Mouse (Mus musculus) spleen, postnatal 36 days (tissue): Measurements from ENCODE around the gene Fam78b.
A peak's percentile ranks its signal among the peaks of the same experiment; 100 is the strongest.

Source experiments
- DNase-seq, 2 experiments: peaks; one replicate each; pipeline ENCODE4 v3.0.0; 2022; ENCODE audit warnings: low spot score in 2 of 2, mixed read lengths in 1 of 2

The Fam78b gene

DNA sequence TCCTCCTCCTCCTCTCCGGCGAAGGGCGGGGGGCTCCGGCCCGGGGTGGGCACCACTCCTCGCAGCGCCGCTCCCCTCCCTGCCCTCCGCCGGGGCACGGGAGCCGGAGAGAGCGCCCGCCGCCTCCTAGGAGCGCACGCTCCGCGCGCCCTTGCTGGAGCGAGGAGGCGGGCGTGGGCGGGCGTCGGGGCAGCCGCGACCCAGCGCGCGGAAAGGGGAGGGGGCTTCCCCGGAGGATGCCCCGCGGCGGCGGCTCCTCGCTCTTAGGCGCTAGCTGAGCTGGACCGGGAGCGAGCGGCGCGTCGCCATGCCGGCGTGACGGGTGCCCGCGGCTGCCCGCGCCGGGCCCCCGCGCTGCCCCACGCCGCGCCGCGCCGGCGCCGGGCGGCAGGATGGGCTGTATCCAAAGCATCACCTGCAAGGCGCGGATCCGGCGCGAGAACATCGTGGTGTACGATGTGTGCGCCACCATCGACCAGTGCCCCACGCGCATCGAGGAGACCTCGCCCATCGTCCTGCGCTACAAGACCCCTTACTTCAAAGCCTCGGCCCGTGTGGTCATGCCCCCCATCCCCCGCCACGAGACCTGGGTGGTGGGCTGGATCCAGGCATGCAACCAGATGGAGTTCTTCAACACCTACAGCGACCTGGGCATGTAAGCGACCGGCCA lies at the start of gene Fam78b:
Fam78b (plus strand) TSS at position 244 of the 670 bp plus-strand sequence.
- peak; percentile 8 to 11 for DNase-seq

DNA sequence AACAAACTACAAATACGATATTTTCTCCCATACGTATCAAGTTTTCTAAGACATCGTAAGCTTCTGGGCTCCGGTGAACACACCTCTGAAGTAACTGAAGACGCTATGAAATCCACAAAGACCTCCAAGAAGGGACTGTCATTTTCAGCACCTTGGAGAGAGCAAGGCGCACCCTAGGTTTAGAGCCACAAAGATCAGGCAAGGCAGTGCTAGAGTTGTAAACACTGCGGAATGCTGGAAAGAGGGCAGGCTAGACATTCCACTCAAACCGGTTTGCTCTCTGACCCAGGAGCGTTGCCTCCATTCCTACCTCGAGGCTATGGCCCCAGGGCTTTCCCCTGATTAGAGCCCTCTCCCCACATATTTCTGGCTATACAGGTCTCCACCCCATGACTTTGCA lies 36.7 kb upstream of the Fam78b start:
- DNase-seq, result no peak

DNA sequence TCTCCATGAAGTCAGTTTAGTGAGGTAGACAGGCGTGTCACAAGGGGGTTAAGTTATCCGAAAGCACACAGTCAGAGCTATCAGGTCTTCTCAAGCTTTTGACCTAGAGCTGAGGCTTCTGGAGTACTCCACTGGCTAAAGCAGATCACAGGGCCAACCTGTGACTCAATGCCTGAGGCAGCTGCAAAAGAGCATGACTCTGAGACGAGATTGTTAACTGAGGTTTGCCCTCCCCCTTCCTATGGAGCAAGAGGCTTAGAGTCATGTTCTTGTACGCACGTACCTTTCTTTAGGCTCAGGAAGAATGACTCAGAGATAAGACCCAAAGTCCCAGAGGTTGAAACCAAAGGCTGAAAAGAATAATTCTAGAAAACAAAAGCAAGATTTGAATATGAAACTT lies 32.9 kb upstream of the Fam78b start:
- DNase-seq, result no peak

DNA sequence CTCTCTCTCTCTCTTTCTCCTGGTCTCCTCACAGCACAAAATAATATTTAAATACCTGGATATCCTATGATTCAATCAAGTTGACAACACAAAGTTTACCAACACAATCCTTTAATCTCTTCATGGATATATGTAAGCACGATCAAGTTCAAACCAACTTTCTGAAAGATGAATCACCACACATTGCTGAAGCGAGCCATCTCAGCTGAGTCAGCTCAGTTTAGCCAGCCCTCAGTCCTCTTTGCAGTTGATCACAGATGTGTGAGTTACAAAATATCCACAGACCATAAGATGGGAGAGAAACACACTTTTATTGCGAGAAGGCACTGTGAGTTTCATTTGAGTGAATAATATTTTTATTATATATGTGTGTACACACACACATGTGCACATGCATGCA lies 27.5 kb upstream of the Fam78b start:
- DNase-seq, result no peak

DNA sequence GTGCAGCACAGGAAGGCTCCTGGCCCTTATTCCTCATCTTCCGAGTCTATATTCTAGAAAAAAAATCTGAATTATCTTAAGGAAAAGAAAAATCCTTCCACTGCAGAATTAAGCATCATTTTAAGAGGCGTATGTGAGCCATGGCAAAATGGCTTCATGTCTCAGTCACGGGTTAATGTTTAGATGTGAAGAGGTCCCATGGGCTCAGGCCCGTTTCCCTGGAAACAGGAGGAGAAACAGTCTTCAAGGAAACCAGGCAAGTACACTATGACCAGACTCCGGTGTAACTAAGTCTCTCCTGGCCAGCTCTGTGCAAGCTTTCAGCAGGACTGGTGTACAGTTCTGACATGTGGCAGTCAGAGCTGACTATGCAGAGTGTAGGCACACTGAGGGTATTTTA lies 22.6 kb upstream of the Fam78b start:
- no peak for DNase-seq

DNA sequence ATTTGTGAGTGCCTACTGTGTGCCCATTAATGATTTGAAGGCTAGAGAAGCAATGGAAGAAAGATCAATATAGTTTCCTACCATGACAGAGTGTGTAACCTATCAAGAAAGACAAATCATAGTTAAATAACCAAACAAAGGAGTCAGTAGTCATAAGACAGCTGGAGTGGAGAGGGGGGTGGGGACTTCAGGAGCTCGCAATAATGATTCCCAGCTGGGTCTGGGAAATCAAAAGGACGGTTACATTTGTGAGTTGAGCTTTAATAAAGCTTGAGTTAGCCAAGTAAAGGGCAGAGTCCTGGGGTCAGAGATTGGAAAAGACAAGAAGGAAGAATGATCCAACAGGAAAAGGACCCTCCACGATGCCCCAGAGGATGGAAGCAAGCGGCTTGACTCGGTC lies 7.0 kb upstream of the Fam78b start:
- no peak for DNase-seq

DNA sequence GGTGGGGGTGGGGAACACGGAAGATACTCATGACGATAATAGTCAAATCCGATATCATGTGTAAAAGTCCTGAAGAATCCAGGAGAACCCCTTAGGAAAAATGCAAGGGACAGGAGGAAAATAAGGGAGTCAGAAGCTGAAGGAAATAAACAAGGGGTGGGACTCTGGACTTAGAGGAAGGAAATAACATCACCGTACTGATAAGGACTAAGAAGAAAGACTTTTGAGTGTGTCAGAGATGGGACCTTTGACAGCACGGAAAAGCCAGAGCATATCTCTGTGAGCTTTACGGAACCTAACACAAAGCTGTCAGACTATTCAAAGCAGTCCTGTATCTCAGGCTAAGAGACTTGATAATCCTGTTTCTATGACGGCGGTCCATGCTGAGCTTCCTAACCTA lies 5.0 kb upstream of the Fam78b start:
- DNase-seq, result no peak

DNA sequence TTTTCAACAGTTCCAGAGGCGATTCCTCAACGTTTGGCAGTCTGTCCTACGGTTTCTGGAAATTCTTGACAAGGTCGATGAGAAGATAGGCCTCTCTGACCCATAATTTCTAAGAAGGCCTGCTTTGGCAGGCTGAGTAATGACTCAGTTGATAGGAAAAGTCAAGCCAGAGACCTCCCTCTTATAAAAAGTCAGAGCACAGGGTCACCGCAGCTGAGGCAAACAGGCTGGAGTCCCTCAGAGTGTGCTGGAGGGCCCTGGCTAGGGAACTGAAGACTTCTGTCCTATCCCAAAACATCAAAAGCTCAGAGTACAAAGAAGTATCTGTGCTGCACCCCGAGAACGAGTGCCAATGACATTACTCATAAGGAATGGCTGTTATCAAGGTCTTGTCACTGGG lies 4.4 kb upstream of the Fam78b start:
- no peak for DNase-seq

DNA sequence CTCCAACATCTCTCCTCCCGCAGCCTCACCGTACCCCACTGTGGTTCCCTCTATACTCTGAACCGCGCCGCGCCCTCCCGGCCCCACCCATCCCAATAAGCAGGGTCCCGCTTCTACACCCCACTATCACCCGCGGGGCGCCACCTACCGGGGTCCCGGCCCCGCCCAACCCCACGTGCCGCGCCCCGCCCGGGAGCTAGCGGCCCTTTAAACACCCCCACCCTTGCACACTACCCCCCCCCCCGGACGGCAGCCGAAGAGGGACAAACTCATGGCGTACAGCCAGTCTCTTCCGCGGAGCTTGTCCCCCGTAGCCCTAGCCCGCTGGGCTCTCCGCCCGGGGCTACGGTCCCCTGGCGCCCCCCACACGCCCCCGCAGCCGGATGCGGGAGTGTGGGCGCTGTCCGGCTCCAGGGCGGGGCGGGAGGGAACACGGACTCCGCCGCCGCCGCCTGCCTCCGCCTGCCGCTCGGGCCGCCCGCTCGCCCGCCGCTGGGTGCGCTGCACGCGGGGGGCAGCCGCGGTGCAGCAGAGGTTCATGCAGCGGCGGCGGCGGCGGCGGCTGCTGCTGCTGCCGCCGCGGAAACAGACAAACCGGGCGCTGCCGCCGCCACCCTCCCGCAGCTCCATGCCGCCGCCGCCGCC lies 566 bp upstream of the Fam78b start:
- peak; percentile 69 to 72 for DNase-seq

DNA sequence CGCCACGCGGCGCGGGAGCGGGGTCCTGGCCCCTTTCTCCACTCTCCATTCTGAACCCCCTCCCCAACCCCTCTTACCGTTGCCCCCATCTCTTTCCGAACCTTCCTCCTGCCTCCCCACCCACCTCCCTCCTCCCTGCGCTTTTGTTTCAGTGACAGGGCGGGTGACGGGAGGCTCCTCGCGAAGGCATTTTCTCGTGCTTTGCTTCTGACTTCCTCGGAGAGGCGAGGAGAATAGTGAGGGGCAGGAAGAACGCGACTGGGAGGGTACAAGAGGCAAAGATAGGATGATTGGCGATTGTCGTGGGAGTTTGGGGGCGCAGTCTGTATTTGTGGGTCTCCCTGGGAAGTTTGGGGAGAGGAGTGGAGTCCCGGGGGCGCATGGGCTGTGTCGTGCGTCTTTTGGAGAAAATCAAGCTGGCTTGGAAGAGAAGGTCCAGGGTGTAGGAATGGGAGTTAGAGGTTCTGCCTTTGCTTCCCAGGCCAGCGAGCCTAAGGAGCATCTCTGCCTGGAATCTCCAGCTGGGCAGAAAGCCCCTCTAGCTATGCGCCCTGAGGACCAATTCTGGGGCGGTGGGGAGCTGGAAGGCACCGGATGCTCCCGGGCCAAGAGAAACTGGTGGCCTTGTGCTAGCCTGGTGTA lies 748 bp downstream of the Fam78b start:
- DNase-seq, result no peak

DNA sequence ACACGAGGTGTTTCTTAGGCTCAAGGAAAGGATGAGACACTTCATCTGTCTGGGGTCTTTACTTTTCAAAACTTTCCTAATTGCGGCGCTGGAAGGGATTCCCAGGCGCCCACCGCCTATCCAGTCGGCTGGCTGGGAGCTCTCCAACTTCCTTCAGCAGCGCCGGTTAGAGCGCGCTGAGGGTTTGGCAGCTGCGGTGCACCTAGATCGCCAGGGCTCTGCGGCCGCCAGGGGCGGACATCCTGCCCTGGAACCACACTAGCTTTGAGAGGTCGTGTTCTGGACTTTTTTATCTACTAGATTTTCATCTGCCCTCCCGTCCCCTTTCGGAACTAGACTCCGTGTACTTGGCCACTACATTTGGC lies 1.3 kb downstream of the Fam78b start:
- DNase-seq, result no peak

DNA sequence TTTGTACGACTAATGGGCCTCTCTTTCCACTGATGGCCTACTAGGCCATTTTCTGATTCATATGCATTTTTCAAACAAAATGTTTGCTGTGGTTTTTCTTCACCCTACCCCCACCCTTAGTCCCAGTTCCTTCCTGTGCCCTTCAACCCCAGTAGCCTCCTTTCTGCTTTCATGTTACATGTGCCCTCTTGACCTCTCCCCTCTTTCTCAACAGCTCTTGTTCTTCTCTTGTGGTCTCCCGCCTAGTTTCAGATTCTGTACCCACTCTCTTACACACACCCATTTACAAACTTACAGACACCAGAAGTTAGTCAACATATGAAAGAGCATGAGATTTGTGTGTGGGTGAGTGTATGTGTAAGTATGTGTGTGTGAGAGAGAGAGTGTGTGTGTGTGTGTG lies 3.4 kb downstream of the Fam78b start:
- DNase-seq, result no peak

DNA sequence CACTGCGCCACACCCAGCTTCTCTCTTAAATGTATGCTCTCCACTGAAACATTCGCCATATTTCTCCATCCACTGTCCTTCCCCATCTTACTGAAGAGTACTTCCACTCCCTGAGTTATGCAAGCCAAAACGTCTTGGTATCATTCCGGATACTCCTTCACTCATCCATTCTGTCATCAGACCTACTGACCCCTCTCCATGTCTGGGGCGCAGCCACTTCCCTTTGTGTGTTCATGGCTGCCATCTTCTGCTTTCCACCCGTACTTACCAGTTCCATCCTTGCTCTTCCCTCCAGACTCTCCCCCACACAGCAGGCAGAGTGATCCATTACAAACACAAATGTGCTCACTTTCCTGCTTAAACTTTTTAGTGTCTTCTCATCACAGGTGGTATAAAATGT lies 6.1 kb downstream of the Fam78b start:
- no peak for DNase-seq

DNA sequence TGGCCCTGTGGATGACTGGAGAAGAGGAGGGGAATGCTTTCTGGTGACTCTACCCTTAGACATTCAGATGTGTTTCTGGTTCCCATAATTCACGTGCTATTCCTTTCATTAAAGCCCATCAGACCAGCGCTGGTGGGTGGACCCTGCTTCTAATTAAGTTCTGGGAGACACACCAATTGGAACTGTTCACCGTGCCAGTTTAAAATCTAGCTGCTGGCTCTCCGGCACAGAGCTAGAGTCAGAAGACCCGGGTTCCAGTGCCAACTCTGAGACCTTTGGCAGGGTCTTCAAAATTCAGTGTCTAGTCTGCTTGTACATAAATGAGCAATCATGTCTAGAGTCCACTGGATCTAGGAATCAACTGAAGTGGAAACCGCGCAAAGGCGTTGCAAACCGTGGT lies 9.0 kb downstream of the Fam78b start:
- DNase-seq, result no peak

DNA sequence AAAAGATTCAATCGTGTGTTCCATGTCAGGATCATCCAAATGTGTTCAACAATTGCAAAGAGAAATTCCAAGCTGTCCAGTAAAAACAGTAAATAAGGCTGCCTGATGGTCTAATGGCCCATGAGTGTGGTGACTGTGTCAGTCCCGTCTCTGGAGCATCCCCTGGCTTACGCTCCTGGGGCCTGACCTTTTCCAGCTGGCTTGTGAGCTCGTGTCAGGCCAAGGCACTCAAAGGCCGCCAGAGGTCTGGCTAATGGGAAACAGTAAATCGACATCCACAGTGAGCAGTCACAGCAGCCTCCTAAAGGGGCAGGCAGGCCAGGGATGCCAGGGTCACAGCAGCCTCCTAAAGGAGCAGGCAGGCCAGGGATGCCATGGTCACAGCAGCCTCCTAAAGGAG lies 10.1 kb downstream of the Fam78b start:
- DNase-seq, result no peak

DNA sequence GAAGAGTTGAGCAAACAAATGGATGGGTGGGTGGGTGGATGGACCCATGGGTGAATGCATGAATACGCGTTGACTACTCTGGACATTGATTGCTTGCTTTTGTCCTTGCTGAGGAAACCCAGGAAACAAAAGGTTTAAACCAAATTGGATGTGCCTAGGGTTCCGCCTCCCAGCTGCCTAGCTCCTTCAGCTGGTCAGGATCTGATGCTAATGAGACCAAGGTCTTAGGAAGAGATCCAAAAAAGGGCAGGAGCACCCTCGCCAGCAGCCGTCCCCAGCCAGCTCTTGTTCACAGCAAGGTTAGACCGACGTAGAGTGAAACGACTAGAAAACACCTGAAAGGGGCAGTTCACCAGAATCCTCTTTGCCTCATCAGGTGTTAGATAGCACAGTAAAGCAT lies 11.4 kb downstream of the Fam78b start:
- no peak for DNase-seq

DNA sequence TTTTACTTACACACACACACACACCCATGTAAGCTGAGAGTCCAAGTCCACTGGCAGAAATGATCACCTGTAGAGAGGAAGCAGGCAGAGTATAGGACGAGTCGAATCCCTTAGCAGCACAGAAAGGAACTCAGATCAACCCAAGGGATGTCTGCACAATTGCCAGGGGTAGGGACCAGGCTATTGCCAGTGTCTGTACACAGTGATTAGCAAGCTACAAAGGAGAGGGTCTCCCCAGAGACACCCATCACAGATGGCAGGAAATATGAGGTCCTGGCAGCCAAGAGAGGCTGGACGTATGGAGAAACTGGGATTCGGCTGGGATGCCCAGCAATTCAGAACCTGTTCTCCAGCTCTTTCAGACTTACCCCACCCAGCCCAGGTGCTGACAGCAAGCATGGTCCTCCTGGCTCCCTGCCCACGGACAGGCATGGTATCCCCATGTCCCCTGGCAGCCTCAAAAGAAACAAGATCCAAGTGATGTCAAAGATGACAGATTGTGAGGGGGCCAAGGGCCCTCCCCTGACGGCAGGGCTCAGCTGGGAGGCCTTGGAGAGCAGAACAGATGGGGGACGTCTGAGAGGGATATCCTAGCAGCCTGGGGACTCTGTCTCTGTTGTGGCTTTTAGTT lies 12.1 kb downstream of the Fam78b start:
- no peak for DNase-seq

DNA sequence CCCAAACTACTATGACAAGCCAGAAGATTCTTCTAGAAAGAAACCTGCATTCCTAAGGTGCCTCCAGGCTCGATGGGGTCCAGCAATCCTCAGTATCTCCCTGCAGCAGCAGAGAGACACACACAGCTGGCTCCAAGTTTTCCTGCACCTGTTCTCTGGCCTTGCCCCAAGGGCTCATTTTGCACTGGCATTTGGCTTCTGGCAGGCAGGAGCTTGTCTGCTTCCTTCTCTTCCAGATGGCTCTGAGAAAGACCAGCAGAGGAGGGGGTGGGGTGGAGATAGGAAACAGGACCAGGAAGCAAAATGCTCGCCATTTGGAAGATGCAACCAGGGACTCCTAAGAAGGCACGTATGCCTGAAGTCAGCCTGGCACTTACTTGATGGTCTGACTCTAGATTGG lies 15.1 kb downstream of the Fam78b start:
- DNase-seq, result no peak

DNA sequence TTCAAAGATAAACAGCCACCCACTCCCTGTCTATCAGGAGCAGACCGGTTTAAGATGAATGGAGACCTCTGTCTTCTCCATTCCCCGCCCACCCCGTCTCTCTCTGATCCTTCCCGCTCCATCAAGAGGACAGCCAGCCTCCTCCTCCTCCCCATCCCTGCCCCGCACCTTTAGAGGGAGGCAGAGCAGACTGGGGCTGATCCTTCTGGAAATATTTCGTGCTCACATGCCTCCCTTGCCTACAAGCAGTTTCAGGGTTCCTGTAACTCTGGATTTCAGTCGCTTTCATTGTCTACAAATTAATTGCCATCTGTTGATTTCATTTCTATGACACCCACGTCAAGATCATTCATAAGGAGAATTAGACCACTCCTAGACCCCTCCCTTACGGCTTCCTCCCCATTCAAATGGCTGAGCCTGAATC lies 20.8 kb downstream of the Fam78b start:
- no peak for DNase-seq

DNA sequence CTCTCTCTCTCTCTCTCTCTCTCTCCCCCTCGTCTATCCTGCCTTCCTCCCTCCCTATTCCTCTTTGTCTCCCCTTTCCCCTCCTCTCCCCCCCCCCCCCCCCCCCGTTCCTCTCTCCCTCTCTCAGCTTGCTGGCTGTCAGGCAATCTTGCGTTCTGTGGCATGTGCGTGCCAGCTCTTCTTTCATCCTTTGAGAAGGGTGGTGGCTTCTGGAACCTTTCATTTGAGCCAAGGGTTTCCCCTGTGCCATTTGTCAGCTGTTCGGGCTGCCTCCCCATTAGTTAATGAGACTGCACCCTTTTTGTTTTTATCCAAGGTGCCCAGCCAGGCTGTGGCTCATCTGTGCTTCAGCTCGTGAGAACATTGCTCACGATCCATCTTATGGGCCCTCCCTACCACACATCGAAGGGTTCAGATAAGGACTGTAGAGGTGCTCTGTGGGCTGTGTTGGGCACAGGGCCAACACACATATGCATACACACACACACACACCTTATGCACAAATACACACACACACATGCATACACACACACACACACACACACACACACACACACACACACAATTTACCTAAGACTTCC lies 21.4 kb downstream of the Fam78b start:
- DNase-seq, result no peak

DNA sequence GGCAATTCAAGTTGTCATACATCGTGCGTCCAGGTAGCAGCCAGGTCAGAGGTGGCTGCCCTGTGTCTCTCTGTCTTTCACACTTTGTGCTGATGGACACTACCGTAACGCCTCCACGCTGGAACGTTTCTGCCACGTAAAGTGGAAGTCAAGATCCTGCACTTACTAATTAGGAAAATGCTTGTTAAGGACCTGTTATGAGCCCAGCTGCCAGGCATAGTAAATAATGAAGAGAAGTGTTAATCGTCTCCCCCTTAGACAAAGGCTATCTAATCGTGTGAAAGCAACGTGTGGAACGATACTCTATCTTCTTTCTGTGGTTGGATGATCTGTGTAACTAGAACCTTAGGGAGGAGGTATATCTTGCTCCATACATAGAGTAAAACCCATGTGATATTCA lies 22.6 kb downstream of the Fam78b start:
- DNase-seq, result no peak

DNA sequence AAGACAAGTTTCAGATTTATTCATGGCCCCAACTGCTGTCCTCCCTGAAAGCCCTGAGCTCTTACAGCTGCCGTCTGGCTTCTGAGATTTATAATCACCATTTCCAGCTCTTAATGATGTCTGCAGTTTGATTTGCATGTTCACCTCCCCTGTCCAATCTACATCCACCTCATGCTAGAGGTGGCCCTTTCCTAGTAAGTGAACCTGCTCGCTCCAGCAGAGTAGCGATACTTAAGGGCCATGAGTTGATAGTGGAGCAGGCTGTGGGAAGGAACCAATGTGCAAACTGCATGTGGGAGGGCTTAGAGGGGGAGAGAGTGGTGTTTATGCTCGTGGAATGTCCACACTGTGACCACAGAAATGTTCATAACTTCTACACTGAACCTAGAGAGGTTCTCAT lies 23.7 kb downstream of the Fam78b start:
- no peak for DNase-seq
